Mouse (Mus musculus) G1E (cell line): ENCODE measurements around the gene Hsd17b7. TPM values are rescaled to one million over a fixed set of nuclear protein-coding genes. Genes with fewer than 3 reads are reported as not detected.

Experiments
- ATAC-seq: 2 replicates; pipeline ENCODE4 v1.8.0; 2016; ENCODE audit warnings: mild to moderate bottlenecking; ENCODE audit not compliant: insufficient number of reproducible peaks, poor library complexity, low FRiP score, severe bottlenecking; ENCODE audit errors: extremely low read depth
- DNase-seq: peaks from one replicate; pipeline ENCODE4 v3.0.0; 2012; ENCODE audit warnings: low spot score
- H3K27me3 ChIP-seq: 2 replicates; pipeline ENCODE4 v1.6.1; 2012; ENCODE audit warnings: mild to moderate bottlenecking, low read length, inconsistent platforms; ENCODE audit not compliant: insufficient read depth
- H3K36me3 ChIP-seq: replicated peaks from 2 replicates; pipeline ENCODE3; 2012; ENCODE audit warnings: mild to moderate bottlenecking, inconsistent platforms
- H3K4me1 ChIP-seq: 2 replicates; pipeline ENCODE4 v1.6.1; 2012; ENCODE audit warnings: low read depth, low read length, inconsistent platforms, mixed read lengths; ENCODE audit not compliant: insufficient read depth
- H3K4me3 ChIP-seq: 2 replicates; pipeline ENCODE4 v1.5.1; 2012; ENCODE audit warnings: low read depth, mild to moderate bottlenecking, inconsistent platforms, low read length, moderate library complexity, mixed read lengths
- H3K9me3 ChIP-seq: replicated peaks from 2 replicates; pipeline ENCODE4 v1.6.1; 2012; ENCODE audit warnings: inconsistent platforms
- CTCF ChIP-seq: IDR thresholded peaks from 2 replicates; pipeline ENCODE4 v1.5.1; 2012; ENCODE audit warnings: low read depth, low read length, inconsistent platforms, mixed read lengths
- GATA1 ChIP-seq: IDR thresholded peaks from 2 replicates; pipeline ENCODE4 v1.6.1; 2012; ENCODE audit warnings: borderline replicate concordance, low read length, inconsistent platforms, mixed read lengths
- GATA2 ChIP-seq: IDR thresholded peaks from 2 replicates; pipeline ENCODE4 v1.6.1; 2012; ENCODE audit warnings: low read depth, low read length, inconsistent platforms, borderline replicate concordance
- POLR2AphosphoS5 ChIP-seq: IDR thresholded peaks from 2 replicates; pipeline ENCODE4 v1.6.1; 2012; ENCODE audit warnings: low read depth, low read length, inconsistent platforms; ENCODE audit not compliant: insufficient replicate concordance
- TAL1 ChIP-seq: conservative IDR thresholded peaks from 2 replicates; pipeline ENCODE4 v1.6.1; 2012; ENCODE audit warnings: low read depth, low read length, inconsistent platforms, mixed read lengths
- polyA plus RNA-seq: library from polyadenylated mRNA; stranded (reverse); fragments of >175 nt; gene quantifications from 2 replicates; pipeline ENCODE4 v1.2.3, GENCODE M21; 2012
- total RNA-seq, 2 experiments: library from RNA; stranded (forward) in 1 of 2; stranded (reverse) in 1 of 2; fragments of 200-1000 nt in 1 of 2; fragments of >200 nt in 1 of 2; fragmentation: Nextera tagmentation in 1 of 2; gene quantifications; 2 replicates each; pipeline ENCODE4 v1.2.3; 2014 to 2017

Hsd17b7 gene
- total and polyA plus RNA-seq, 3 experiments, result 3.4 to 18.7 (median 10.4) TPM

- TF ChIP-seq CTCF (no peak), TAL1 (no peak), POLR2AphosphoS5 (no peak), GATA1 (no peak), GATA2 (no peak)
- no peak overlapping the region for H3K4me3 ChIP-seq
- H3K9me3 ChIP-seq, result no peaks in the 10 kb centered on the region
- H3K27me3 ChIP-seq, result no peaks in the 10 kb centered on the region
- H3K4me1 ChIP-seq, result no peaks in the 10 kb centered on the region
- ATAC-seq (no peak), DNase-seq (no peak)
- peaks cover 21% of the 10 kb centered on the region for H3K36me3 ChIP-seq
Measured at GRCm38 (mm10) chr1:169947654-169948053, 21.4 kb downstream of the Hsd17b7 start.

GRCm38 (mm10) chr1:169946004-169946403 is 23.0 kb downstream of the Hsd17b7 start:
- Histone ChIP-seq H3K9me3 (no peaks in the 10 kb centered on the region), H3K36me3 (peaks cover 13% of the 10 kb centered on the region), H3K4me3 (no peak overlapping the region), H3K4me1 (no peaks in the 10 kb centered on the region), H3K27me3 (no peaks in the 10 kb centered on the region)
- no peak for TF ChIP-seq CTCF
- TF ChIP-seq GATA2, result no peak
- TF ChIP-seq TAL1, result no peak
- no peak for ATAC-seq
- no peak for DNase-seq

GRCm38 (mm10) chr1:169939345-169939744 is 29.7 kb downstream of the Hsd17b7 start:
- ATAC-seq (no peak), DNase-seq (no peak)
- TF ChIP-seq TAL1 (no peak), GATA1 (no peak), GATA2 (no peak), CTCF (no peak), POLR2AphosphoS5 (no peak)
- Histone ChIP-seq H3K4me1 (no peaks in the 10 kb centered on the region), H3K36me3 (no peaks in the 10 kb centered on the region), H3K4me3 (no peak overlapping the region), H3K9me3 (no peaks in the 10 kb centered on the region), H3K27me3 (peaks cover 5% of the 10 kb centered on the region; the same call in 1 of the 2 replicates)

GRCm38 (mm10) chr1:169934005-169934725 is 34.9 kb downstream of the Hsd17b7 start:
- Histone ChIP-seq H3K36me3 (no peaks in the 10 kb centered on the region), H3K4me1 (no peaks in the 10 kb centered on the region), H3K27me3 (peaks cover 7% of the 10 kb centered on the region; the same call in 1 of the 2 replicates), H3K9me3 (no peaks in the 10 kb centered on the region), H3K4me3 (no peak overlapping the region)
- DNase-seq, result no peak
- no peak for ATAC-seq
- no peak for TF ChIP-seq CTCF

- Histone ChIP-seq H3K27me3 (peaks cover 7% of the 10 kb centered on the region; the same call in 1 of the 2 replicates), H3K4me1 (no peaks in the 10 kb centered on the region), H3K36me3 (no peaks in the 10 kb centered on the region), H3K4me3 (no peak overlapping the region), H3K9me3 (no peaks in the 10 kb centered on the region)
- DNase-seq (no peak), ATAC-seq (no peak)
- no peak for TF ChIP-seq GATA1
Measured at GRCm38 (mm10) chr1:169932122-169932746, 36.8 kb downstream of the Hsd17b7 start.

GRCm38 (mm10) chr1:169931698-169932097 is 37.3 kb downstream of the Hsd17b7 start:
- peaks cover 7% of the 10 kb centered on the region; the same call in 1 of the 2 replicates for H3K27me3 ChIP-seq
- no peak for TF ChIP-seq GATA1
- TF ChIP-seq CTCF, result no peak
- no peak for TF ChIP-seq POLR2AphosphoS5
- no peak for TF ChIP-seq TAL1
- no peak for TF ChIP-seq GATA2
- H3K9me3 ChIP-seq, result no peaks in the 10 kb centered on the region
- H3K4me1 ChIP-seq, result no peaks in the 10 kb centered on the region
- no peaks in the 10 kb centered on the region for H3K36me3 ChIP-seq
- H3K4me3 ChIP-seq, result no peak overlapping the region
- ATAC-seq (no peak), DNase-seq (no peak)

GRCm38 (mm10) chr1:169928454-169928971 is 40.5 kb downstream of the Hsd17b7 start, which contains the start of gene Ccdc190:
Ccdc190 (plus strand) TSS chr1:169928648.
- Histone ChIP-seq H3K4me3 (no peak within 1 kb of the TSS), H3K36me3 (no peaks in the 10 kb centered on the region), H3K27me3 (0 out of 2 replicates have a peak, but pooled peaks cover 2% of the 10 kb centered on the region), H3K4me1 (no peaks in the 10 kb centered on the region), H3K9me3 (no peaks in the 10 kb centered on the region)
- ATAC-seq (no peak), DNase-seq (no peak)
- no peak for TF ChIP-seq TAL1
- TF ChIP-seq GATA2, result no peak
- no peak for TF ChIP-seq GATA1
- TF ChIP-seq CTCF, result no peak
- no peak for TF ChIP-seq POLR2AphosphoS5
